Mouse (Mus musculus) right cerebral cortex, adult 2 months (tissue): ENCODE measurements at regions not wholly inside any gene's neighbourhood (a gene's known extent, or its start where the extent isn't known, plus 50 kb on each side); places are given as distances from the start of the nearest gene placed in this dataset.

ENCODE experiments used
- DNase-seq, 2 experiments: peaks; one replicate each; pipeline ENCODE4 v3.0.0; 2021 to 2022; ENCODE audit warnings: low spot score in 2 of 2

DNA sequence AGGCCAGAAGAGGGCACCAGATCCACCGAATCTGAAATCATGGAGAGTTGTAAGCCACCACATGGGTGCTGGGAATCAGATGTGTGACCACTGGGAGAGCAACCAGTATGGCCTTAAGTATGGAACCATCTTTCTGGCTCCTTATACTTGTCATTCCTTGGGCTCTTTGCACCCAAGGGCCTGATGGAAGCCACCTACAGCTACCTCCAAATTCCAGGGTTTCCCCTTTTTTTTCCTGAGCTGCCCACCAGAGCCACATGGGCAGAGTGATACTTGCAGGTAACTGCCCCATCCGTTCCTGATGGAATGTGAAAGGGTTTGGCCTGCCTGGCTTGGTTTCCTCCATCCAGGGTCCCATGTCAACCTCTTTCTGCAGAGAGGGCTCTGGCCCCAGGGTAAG lies 255.3 kb upstream of the Kcnab2 start:
- no peak for DNase-seq

DNA sequence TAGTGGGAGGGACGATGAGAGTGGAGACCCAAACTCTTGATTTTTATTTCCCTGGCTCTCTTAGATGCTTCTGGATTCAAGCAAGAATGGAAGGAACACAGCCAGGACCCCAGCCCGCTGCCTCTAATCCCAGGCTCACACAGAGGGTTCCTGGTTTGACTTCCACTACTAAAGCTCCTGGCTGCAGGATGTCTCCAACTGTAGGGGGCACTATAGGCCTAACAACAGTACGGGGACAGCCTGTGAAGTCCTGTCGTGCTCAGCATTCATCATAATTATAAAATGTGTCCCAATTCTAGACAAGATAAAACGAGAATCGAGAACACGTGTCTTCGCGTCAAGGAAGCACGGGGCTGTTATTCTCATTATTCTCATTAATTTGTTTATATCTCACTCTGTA lies 254.3 kb upstream of the Kcnab2 start:
- DNase-seq: peak; percentile 77 to 78

DNA sequence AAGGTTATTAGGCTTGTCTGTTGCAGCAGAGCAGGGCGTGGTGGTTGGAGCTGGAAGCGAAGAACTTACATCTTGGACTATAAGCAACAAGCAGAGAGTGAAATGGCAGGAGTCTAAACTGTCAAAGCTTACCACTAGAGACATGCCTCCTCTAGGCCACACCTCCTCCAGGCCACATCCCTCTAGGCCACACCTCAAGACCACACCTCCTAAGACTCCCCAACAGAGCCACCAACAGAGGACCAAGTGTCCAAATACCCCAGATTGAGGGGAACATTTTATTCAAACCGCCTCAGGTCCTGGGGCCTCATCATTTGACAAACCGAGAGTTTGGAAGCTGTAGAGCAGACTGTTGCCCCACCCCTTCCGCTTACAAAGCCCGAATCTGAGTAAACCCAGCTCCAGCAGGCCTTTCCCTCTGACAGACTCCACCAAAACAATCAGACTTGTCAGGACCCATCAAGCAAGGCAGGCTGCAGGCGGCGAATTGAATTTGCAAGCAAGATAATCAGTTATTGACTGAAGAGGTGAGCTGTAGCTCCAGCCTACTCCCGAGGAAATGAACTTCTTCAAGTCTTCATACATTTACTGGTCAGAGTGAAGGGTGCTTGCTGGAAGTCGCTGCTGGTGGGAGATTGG lies 253.5 kb upstream of the Kcnab2 start:
- no peak for DNase-seq

DNA sequence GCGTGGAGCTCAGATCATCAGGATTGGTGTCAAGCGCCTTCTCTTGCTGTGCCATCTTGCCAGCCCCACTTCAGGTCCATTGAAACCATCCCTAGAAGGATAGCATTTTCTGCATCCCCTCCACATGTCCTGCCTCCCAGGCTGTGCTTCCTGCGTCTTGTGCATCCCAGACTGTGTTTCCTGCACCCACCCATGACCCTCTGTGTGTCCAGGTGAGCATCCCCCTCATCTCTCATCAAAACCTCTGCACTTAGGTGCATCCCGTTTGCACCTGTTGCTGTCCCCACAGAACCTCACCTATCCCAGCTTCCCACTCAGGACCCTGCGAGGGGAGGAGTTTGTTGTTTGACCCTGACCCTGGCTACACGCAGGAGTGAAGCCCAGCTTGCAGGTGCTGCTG lies 251.8 kb upstream of the Kcnab2 start:
- no peak for DNase-seq

DNA sequence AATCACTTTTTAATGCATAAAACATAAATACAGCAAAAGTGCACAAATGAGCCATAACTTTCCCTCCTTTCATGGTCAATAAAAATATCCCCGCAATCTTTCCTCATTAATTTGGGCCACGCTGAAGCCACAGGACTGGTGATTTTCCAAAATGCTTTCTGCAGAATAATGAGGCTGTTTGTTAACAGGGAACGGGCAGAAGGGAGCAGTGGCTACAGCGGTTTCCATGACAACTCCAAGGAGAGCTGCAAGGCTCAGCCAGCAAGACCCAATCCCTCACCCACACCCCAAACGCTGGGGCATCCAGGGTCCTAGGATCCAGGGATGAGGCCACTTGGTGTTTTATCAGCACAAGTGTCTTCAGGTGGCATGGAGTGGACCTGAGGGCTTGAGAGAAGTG lies 248.2 kb upstream of the Kcnab2 start:
- peak in 1 of 2 experiments; percentile 20 for DNase-seq

DNA sequence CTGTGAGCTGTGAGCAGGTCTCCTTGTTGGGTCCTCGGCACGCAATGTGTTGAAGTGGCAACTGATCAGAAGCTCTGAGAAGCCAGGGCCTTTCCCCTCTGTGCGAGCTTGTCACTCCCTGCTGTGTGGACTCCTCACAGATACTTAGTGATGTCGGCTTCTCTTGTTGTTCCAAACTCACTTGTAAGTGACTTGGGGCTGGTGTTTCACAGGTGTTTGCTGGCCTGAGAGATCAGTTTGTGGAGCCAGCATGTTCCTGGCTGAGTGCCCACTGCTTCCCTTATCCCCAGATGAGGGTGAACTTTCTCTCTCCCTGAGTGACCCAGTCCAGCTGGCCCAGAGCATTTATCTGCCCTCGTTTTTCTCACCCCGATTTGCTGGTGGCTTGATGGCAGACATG lies 247.8 kb upstream of the Kcnab2 start:
- DNase-seq: no peak

DNA sequence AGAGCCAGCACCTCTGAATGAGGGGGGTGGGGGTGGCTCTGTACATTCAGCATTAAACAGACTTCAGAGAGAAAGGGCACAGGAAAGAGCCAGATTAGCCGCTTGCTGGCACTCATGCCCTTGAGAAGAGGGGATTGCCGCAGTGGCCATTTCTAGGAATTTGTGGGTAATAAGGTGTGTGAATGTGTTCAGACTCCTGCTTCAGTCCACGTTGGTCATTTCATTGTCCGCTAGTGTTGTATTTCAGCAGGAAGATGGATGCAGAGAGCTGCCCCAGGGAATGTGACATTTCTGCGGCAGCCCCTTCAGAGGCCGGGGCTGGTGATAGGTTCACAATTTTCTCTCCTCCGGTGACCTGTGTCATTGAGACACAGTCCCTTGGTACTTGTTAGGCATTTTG lies 247.1 kb upstream of the Kcnab2 start:
- no peak for DNase-seq

DNA sequence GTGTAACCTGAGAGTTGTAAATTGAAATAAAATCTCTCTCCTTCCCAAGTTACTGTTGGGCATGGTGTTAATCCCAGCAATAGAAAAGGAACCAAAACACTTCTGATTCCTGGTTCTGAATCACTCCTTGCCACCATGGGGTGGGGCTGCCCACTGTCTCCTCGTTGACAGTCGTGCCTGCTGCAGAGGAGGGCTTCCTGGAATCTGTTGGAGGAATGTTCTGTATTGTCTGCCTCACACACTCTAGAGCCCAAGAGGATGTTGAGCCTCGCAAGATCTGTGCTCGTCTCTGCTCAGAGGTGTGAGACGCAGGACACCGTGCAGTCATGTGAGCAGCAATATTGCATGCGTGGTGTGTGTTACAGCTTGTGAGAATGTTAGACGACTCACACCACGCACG lies 246.4 kb upstream of the Kcnab2 start:
- peak in 1 of 2 experiments; percentile 17 for DNase-seq

DNA sequence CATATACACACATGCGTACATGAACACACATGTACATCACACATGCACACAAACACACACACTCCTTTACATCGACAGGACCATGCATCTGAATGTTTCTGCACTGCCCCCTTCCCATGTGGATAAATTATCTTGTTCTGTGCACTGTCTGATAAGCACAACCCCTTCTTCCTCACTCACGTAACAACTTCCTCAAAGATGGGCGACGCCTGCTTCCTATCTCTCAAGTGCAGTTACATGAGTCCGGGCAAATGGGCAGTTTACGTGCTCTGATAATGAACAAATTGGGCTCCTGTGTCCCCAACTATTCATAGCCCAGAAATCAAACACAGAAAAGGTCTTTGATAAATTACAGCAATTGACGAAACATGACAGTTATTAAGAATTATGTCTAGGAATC lies 242.9 kb upstream of the Kcnab2 start:
- no peak for DNase-seq

DNA sequence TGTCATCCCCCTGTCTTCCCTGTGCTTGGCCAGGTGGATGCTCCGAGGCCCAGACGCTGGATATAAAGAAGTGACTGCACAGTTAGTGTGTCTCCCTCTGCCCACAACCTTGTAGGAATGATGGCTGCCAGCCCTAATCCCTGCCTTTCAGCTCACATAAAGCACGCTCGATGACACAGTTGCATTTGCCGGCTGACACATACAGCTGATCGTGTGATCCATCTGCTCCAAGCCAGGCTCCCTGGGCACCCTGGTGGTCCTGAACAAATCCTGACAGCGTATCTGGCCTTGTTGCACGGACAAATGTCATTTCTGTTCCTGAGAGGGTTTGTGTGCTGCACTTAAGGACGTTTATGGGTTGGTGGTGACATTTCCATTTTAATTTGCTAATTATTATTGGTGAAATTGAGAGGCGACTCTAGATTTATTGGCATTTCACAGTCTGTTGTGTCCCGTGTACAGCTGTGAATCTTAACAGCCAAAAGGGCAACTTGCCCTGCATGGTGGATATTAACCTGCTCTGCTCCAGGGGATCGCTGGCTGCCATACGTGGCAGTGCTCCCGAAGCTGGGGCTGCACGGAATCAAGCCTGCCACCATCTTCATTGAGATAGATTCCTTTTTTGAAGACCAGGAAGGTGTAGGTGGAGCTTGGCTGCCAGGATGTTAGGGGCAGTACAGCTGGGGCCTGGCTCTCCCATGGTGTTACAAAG lies 241.9 kb upstream of the Kcnab2 start:
- no peak for DNase-seq

DNA sequence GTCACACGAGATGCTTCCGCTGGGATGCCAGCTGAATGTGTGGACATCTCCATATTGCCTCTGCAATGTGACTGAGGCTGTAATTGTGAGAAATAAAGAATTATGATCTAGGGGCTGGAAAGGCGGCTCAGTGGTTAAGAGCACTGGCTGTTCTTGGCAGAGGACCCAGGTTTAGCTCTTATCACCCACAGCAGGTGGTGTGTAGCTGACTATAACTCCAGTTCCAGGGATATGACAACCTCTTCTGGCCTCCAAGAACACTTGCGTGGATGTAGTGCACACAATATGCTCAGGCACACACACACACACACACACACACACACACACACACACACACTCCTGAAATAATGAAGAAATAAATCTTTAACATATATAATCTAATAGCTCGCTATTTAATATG lies 232.7 kb upstream of the Kcnab2 start:
- no peak for DNase-seq

DNA sequence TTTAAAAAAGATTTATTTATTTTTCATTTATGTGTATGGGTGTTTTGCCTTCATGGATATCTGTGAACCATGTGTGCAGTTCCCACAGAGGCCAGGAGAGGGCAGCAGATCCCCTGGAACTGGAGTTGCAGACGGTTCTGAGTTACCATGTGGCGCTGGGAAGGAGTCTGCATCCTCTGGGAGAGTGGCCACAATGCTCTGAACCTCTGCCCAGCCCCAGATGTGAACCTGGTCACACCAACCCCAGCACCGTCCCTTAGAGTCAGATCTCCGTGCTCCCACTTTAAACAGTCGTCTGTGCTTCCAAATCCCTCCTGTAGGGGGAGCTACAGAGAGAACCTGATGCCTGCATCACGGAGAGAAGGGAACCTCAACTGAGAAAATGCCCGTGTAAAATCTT lies 222.5 kb upstream of the Kcnab2 start:
- DNase-seq: no peak

DNA sequence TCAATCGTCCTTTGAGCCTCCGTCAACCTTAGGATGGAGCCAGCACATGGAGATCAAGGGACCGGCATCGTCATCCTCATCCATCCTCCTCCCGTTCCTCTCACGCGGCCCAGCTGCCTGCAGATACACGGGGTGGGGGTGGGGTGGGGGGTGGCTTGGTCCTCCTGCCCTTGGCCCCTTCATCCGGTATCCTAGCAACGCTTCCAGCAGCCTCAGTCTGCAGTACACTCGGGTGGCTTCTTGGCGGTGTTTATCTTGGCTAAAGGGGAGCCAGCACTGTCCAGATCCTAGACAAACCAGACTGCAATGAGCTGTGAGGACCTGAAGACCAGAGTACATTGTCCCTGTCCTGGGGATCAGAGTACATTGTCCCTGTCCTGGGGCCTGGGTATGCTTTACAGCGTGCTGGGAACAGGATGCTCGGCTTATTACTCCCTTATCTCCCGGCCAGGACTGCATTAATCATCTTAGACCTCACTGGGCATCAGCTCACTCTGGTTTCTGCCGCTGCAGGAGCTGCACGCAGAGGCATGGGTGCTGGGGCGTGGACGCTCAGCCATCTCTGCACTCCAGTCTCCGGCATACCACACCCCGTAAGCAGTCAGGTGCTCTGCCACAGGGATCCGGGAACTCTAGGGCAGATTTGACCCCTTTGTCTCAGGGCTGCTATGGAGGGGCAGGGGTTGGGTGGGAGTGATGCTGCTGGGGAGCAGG lies 219.7 kb upstream of the Kcnab2 start:
- DNase-seq: peak; percentile 4 to 22

DNA sequence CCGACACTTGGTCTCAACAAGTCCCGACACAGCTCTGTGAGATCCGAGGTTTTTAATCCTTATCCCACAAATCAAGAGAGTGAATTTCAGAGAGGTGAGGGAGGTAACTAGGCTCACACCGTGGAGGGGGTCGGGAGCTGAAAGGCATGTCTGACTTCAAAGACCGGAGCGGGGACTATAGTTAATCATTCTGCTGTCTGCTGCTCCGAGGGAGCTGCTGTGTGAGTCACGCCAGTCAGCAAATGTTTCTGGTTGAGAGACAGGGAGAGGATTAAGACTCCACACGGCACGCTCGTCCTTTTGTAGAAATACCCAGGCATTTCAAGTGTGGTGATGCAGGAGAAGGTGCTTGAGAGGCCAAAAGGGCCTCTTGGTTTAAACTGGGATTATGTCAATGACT lies 214.1 kb upstream of the Kcnab2 start:
- peak; percentile 15 for DNase-seq

DNA sequence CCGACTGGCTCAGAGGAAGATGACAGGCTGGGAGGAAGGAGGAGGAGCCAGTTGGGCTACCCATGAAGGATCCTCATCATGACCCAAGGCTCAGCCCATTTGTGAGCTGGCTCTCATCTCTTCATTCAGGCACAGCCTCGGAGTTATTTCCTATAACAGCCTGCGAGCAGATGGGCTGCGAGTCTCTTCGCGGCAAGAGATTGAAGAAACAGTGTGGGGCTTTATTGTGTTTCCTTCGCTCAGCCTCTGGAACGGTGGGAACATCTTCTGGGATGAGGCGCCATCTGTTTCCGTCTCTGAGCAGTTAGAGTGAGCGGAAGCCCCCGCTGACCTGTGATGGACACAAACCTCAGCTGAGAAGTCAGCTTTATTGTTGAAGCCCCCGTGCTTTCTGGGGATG lies 213.6 kb upstream of the Kcnab2 start:
- peak; percentile 11 to 17 for DNase-seq

DNA sequence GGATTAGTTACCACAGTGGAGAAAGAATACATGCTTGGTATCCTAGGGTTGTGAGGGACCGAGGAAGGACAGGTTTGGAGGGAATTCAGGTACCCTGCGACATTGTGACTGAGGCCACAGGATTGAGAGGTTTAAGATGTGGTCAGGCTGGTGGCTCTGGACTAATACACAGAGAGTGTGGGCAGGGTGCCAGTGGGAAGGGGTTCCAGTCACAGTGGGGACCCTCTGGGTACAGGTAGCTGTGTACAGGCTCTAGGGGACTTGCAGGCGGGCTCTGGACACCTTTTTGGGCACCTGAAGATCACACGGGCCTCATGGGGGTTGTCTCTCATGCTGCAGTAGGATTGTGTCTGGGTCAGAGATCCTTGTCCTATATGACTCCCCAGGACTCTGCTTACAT lies 213.1 kb upstream of the Kcnab2 start:
- DNase-seq: no peak

DNA sequence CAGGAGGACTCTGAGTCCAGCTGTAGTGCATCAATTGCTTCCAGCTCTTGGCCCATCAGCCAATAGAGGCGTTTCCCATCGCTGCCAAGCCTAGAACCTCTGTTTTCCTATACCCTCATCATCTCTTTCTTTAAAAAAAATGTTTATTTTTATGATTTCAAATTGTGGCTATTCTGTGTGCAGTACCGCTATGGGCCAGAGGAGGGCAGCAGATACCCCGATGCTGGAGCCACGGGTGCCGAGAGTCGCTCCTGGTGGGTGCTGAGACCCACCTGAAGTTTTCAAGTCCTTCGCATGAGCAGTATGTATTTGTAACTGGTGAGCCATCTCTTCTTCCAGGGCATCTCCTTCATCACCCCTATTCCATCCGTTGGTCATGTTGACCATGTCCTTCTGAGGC lies 212.2 kb upstream of the Kcnab2 start:
- DNase-seq: no peak

DNA sequence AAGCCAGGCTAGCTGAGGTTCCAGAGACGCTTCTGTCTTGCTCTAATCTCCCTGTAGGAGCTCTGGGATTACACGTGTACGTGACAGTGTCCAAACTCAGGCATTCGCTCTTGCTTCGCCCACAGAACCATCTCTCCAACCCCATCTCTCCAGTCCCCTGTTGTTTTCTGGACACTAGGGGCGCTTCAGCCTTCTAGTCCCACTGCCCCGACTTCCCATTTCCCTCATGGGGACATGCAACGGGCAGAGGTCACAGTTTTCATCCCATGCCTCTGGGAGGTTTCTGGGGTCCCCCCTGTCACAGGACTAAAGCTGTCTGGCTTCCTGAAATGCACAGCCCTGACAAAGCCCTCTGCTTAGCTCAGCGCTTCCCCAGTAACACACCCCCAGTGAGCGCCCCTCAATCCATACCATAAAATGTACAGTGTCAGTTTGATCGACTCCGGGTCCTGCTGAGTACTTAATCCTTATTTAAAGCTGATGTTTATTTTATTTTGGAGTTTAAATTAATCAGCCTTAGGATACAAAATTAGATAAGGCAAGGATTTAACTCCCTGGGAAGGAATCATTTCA lies 208.9 kb upstream of the Kcnab2 start:
- no peak for DNase-seq

DNA sequence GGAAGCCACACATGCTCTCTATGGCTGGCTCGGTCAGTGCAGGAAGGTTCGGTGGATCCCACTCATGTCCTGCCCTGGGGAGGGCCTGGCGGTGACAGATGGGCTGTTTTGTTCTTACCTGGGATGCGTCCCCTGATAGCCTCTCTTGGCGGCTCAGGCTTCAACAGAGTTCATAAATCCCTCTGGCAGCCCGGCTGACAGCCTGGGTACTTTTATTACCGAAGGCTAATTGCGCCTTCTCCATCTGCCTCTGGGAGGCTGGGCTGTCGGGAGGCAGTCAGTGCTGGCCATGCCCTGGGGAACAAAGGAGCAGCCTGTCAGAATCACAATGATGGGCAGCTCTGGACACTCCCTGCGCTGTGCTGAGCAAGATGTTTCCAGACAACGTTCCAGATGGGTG lies 196.5 kb upstream of the Kcnab2 start:
- DNase-seq: no peak

DNA sequence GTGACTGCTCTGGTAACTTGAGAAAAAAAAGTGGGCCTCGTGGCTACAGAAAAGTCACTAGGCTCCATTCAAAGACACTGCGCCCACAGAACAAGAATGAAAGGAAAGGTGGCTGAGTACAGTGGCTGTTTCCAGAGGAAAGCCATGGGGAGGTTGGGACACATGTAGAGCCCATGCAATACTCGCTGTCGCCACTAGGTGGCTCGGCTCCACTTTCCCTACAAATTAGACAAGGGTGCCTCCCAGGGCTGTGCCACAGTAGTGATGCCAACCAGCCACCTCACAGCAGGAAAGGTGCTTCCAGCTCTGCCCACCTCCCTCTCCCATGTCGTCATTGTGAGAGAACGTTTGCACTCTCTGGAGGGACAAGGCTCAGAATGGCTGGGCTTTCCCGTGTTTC lies 185.8 kb upstream of the Kcnab2 start:
- peak; percentile 24 to 37 for DNase-seq

DNA sequence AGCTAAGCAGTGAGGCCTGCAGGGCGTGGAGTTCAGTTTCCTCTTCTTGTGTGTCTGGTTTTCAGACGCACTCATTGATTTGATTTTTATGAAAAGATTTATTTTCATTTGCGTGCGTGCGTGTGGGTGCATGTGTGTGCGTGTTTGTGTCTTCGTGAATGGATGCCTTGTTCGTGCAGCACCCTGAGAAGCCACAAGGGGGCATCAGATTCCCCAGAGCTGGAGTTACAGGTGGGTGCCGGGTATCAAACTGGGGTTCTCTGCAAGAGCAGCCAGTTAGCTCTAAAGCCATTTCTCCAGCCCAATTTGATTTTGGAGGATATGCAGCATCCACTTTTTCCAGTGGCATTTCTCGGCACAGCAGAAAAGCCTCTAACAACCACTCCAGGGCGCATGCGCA lies 185.4 kb upstream of the Kcnab2 start:
- no peak for DNase-seq

DNA sequence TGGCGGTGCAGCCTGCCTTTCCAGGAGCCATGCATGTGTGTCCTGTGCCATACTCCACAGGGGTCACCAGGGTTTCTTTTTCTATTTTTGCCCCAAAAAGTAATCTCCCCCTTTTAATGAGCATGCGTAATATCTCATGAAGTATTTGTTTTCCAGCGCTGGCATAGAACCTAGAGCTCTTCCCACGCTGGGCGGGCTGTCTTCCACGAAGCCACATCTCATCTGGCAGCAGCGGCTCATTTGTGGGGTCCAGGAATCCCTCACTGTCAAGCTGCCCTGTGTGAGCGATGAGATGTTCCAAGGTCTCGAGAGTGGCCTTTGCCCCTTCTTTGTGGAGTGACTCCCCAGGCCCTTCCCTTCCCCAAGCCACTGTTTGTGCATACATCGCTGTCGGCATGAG lies 184.8 kb upstream of the Kcnab2 start:
- no peak for DNase-seq

DNA sequence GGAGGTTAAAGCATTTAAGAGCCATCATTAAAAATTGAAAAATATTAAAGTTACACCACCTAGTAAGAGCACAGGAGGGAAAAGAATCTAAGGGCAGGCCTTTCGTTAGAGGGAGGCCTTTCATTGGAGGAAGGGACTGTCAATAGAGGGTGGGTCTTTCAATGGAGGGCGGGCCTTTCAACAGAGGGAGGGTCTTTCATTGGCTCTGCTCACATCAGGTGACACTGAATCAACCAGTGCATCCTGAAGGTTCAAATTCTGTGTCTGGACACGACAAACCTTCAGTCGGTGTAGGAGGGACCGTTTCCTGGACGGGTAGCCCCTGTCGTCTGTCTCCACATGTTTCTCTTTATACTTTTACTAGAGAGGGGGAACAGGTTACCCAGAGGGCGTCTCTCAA lies 172.5 kb upstream of the Kcnab2 start:
- no peak for DNase-seq
